Mouse (Mus musculus) thymus, postnatal 0 days (tissue): ENCODE measurements around the gene Prkn. TPM values are rescaled to one million over a fixed set of nuclear protein-coding genes. Genes with fewer than 3 reads are reported as not detected.
"Not testable (repeated sequence)": the region's sequence is repeated elsewhere in the genome, so short reads cannot be mapped to it uniquely, and the experiment has no call there.

Experiments used
- DNase-seq: peaks from one replicate; pipeline ENCODE4 v3.0.0-alpha.2; 2015; ENCODE audit warnings: low spot score
- polyA plus RNA-seq: library from polyadenylated mRNA; unstranded; fragments of >200 nt; fragmentation: Nextera tagmentation; extraction: Ambion mirVana; gene quantifications from 2 replicates; pipeline ENCODE4 v1.2.1, GENCODE M21; 2015

The Prkn gene
- polyA plus RNA-seq, 1 experiment from 2014 or later = 2.1 TPM

DNA sequence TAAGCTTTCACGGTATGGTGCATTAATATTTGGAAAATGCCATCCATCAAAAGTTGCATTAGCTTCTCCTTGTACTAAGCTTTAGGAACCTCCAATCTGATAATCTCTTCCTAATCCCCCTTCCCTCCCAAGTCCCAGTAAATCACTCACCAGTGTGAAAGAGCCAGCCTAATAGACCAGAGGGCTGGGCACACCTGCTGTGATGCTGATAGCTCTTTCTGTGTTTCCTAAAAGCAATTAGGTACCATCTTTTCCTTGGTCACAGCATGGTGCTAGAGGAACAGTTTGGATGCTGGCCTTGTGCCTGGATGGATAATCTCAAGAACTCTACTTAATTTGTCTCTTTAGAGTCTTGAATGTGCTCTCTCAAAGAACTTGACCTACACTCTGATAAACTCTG is 287.0 kb downstream of the Prkn start:
- no peak for DNase-seq

DNA sequence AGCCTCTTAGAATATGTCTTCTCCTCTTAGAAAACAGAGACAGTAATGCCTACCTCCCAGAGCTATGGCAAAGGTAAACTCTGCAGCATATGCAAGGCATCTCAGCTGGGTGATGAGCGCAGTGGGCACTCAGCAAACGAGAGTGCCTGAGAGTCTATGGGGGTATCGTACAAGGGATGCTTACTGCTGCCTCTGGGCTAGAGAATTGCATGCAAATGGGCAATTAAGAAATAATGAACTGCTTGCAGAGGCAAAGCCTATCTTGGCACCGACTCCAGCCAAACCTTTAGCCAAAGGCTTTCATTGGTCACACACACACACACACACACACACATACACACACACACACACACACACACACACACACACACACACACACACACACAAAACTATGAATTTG is 290.7 kb downstream of the Prkn start:
- no peak for DNase-seq

DNA sequence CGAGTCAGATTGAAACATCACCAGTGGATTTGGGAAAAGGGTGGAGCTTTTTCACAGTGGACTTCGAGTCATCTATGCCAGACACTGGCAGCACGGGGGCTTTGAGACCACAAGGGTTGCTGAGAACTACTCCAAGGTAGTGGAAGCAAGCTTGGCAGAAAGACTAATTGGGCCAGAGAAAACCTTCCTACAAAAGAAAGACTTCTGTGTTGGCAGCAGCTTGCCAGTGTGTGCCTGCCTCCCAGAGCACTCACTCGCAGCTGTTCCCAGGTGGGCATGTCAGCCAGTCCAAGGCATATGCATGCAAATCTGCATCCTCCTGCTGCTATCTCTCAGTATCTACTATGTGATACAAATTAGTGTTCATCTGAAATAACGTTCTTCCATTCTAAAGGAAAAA is 302.1 kb downstream of the Prkn start:
- no peak for DNase-seq

DNA sequence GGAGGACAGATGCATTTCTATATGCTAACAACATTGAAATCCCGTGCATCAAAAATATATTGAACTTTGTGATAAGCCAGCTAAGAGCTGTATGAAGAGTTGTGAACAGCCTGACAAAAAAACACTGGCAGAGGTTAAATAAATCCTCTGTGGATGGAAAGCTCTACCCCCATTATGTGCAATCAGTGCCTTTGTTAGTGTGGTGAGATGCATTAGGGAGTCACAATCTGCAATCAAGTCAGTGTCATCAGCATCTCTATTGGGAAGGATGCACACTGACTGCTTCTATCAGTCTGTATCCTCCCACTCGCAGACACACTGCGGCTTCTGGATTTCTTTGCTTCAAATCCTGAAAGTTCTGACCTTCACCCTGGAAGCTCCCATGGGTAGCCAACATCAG is 315.9 kb downstream of the Prkn start:
- DNase-seq = no peak

DNA sequence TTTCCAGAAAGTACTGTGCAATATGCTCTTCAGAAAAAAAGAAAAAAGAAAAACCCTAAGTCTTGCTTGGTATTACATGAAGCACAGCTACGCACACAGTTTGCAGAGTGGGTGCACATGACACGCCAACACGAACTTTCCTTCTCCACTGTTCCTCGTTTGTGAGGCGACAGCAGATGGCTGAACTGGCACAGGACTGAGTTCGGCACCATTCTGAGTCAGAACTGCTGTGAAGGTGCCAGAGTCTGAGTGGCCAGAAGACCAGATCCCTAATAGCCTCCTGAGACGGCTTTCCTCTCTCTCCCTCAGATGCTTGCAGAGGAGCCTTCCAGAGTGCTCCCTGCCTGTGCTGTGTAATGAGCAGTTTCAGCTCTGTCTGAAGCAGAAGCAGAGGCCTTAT is 317.4 kb downstream of the Prkn start:
- no peak for DNase-seq

DNA sequence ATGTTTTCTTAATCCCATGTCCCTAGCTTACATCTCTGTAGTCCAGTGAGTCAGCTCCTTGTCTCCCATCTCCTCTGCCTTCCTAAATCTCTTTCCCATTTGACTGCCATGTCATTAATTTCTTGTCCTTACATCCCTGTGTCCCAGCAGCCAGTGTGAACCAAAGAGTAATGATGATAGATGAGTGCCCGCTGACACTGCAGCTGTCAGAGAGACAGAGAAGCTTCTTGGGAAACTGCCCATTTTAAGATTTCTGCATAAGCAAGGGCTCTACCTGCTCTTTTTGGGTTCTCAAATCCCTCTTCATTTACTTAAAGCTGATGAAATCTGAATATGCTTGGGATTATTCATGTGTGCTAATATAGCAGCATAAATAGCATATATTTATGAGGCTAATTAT is 321.3 kb downstream of the Prkn start:
- DNase-seq = no peak

DNA sequence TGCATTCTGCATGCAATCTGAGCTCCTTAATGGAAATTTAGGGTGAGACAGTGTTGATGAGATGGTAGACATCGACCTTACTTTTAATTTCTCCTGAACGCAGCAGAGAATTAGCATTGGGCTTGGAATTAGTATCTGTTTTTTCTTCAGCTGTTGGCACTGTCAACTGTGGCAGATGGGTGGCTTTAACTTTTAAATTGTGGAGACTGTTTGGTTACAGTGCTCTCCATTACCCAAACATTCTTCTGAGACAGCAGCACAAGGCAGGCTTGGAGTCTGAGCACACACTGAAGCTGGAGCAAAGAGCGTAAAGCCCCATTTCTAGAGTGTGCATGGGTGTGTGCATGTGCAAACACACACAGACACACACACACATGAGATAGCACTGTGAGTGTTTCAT is 322.6 kb downstream of the Prkn start:
- no peak for DNase-seq

DNA sequence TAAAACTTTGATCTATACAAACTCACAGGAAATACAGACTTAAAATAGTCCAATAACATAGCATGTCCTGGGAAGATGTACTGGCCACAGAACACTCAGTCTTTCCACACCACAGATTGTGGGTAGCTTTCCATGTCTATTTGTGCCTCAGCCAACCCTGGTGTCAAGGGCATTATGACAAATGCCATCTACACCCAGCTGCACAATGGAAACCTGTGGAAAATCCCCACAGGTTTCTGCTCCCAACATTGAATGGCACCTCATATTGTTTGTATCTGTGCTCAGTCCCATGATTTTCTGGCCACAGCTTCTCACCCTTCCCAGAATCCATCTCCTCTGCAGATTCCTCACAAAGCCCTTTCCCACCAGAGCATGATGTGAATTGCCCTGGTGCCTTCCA is 347.2 kb downstream of the Prkn start:
- no peak for DNase-seq

DNA sequence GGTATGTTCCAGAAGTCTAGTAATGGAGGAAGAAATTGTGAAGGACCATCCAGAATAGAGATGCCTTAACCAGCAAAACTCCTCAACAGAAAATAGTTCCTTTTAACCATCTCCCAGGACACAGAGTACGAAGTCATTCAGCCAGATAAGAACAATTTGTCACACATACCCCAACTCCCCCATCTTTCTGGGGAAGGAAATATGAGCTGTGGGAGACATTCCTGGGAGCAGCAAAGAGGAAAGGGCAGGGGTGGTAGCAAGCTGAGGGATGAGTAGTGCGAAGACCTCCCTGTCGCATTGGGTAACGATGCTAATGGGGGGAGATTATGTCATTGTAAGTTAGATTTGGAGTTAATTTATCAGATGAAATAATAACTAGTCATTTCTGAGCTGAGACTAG is 348.3 kb downstream of the Prkn start:
- no peak for DNase-seq

DNA sequence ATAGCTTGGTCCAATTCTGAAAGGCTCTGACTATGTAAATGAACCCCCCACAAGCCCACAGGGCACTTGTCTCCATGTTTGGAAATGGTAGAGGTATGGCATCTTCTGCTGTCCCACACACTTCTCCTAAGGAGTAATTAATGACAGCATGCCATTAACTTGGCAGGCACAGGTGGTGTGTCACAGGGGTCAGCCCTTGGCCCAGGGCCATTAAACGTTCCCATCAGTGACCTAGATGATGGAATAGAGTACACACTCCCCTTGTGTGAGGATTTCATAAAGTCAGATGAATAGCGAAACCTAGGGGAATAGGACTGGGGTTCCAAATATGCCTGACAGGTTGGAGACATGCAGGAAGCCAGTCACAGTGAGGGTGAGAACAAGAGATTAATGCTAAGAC is 350.1 kb downstream of the Prkn start:
- DNase-seq = no peak

DNA sequence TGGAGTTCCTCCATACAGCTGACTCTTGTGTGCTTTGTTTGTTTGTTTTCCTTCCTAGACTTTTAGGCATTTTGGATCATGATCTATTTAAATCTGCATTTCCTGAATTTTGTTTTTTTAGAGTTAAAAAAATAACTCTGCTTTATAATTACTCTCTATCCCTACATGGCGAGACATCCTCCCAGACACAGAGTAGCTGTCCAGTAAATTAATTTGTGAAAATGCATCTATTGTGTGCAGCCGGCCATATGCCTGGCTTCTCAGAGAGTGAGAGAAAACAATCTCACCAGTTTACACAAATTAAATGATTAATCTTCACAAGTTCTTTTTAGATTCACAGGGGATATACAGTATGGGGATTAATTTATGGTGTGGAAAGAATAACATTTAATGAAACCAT is 357.9 kb downstream of the Prkn start:
- no peak for DNase-seq

DNA sequence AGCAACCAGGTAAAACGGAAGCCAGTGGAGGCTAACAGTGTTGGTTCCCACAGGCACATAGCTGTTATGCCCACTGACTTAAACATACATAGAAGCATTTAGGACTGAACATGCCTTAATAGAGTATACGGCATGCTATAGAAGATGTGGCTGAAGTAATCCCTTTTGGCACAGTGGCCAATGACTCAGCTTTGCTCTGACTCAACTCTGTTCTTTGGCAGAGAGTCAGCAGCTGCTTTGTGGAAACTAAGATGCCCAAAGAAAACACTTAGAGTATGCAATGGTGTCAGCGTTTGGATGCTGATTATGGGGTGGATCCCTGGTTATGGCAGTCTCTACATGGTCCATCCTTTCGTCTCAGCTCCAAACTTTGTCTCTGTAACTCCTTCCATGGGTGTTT is 368.9 kb downstream of the Prkn start:
- DNase-seq = not testable (repeated sequence)

DNA sequence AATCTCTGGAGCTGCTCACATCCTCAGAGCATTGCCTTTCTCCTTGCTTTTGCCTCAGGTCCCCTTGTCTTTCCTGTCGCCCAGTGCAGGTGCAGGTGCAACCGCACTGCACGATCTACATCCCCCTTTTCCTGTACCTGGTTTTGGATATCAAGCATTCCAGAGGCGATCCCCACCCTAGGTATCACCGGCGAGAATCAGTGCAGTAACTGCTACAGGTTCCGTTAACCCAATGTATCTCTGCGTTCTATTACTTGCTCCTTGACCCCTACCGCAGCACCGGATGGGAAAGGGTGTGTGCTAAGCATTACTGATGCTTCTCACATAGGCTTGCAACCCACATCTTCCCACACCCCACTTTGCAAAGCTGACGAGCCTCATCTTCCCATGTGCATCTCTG is 370.8 kb downstream of the Prkn start:
- DNase-seq = no peak

DNA sequence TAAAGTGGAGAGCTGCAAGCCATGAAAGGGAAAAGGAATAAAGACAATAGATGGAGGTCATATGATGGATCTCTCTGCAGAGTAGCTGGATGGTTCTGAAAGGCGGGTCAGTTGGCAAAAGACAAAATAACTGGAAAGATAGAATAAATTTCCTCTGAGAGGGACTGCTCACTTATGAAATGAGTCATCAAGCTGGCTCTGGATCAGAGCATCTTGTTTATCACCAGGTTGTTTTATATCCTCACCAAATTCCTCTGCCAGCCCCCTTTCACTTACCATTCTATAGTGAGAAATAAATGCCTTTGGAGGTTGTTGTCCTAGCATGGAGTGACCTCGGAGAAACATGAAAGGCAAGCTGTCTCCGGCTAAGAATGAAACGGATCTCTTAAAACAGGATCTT is 371.4 kb downstream of the Prkn start:
- no peak for DNase-seq

DNA sequence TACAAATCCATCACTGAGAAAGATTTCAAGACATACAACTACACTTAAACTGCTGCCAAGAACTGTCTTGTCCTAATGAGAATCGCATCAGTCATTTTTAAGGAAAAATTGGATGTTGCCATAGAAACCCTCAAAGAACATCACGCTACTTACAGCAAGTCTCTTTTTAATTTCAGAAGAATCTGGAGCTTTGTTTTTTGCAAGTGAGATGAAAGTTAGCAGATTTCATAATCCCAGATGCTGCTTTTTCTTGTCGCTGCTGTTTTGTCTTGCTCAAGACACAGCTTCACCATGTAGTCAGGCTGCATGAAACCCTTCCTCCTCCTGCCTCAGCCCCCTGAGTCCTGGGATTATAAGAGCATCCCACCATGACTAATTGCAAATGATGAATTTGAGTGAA is 373.5 kb downstream of the Prkn start:
- DNase-seq = no peak

DNA sequence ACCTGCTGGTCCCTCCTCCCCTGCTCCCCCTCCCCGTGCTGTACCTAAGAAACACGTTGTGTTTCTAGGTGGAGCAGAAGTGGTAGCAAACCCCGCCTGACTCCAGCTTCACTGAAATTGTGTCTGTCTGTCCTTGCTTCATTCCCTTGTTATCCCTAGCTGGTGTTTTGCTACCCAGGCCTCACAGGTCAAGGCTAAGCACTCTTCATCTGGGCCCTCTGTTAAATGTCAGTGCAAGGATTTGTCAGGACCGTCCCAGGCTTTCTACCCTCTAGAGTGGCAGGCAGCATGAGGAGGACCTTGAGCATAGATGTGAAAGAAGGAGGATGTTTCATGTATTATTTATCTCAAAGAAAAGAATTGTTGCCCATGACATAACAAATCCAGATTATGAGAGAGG is 388.8 kb downstream of the Prkn start:
- DNase-seq = no peak

DNA sequence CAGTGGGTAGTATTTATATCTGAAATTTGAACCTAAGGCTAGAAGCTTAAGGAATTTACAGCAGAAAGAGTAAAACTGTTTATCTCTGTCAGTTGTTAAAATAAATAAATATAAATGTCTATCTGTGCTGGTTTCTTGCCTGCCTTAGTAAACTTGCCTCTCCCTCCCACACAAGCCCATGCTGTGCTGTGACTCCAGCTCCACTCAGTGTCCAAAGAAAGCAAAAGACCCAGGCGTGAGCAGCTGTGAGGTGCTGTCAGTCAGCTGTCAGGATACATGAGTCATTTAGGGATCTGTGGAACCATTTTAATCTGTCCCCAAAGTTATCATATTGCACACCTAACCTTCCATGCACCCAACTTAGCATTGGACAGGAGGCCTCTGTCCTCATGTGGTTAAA is 389.2 kb downstream of the Prkn start:
- no peak for DNase-seq

DNA sequence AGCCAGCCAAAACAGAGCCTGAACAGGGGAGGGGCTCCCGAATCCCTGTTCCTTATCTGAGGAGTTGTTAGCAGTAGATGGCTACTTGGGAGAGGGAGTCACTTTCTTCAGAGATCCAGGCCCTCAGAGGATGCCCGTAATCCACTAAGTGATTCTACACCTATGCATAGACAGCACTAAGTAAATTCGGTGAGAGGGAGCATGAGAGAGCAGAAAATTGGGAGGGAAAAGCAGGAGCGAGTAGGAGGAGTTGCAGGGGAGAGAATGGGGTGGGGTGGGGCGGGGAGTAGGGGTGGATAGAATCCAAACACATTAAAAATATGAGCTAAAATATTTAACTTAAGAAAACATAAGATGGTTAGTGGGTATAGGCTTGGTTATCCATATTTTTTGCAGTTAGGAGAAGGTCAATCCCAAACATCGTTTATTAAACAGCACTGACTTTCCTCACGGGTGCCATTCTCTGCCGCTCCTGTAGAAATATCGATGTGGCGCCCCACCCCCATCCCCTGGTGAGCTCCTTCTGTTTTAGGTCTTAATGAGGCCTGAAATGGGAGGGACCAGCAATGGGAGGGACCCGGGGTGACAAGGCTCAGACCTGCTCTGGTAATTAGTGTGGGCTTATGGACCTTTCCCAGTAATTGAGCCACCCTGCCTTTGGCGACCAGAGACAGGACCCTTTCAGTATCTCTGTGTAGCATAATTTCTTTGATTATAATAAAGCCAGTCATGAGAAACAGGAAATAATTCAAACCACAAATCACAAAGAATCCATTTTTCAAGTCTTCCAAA is 390.6 kb downstream of the Prkn start:
- DNase-seq = no peak

DNA sequence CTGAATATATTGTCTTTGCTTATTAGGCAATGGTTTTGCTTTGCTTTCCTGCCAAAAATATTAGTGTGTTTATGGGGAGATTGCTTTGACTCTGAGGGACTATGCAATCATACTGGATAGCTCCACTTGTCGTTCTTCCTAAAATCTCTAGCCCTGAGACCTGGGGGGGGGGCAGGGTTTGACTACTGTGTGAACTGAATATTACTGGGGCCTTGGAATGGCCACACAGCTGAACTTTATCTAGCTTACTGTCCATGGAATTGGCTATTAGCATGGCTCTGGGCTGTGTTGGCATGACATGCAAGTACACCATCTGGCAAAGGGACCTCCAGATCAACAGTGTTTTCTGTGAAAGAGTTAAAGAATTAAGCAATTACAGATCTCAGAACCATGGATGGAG is 395.1 kb downstream of the Prkn start:
- DNase-seq = no peak

DNA sequence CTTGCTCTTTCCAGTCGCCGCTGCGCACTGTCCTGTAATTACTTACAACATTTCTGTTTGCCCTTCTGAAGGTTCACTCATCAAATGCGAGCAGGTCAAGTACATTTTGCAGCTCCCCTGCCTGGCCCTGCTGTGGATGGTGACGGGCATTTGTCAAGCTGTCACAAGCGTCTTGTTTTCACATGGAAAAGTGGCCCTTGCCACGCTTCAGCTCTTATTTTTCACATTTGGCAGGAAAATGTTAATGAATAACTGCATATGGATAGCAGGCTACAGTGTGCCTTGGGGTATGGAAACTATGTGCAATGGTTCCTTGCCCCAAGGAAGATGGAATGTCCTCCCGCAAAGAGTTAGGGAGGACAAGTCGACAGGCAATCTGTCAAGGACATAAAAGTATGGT is 404.9 kb downstream of the Prkn start:
- no peak for DNase-seq

DNA sequence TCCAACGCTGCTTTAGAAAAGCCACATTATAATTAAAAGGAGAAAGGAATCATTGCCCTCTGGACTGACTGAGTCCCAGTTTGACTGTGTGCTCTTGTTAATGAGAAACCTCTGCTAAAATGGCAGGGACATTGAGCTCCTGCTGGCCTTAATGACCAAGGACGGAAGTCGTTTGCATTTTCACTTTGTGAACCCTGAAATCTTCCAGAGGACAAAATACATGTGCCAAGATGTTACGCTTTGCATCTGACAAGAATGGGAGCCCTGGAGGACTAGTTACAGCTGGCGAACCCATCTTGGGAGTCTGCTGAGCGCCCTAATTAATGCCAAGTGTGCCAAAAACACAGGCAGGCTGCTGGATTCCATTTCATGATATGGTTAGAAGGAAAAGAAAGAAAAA is 409.0 kb downstream of the Prkn start:
- no peak for DNase-seq

DNA sequence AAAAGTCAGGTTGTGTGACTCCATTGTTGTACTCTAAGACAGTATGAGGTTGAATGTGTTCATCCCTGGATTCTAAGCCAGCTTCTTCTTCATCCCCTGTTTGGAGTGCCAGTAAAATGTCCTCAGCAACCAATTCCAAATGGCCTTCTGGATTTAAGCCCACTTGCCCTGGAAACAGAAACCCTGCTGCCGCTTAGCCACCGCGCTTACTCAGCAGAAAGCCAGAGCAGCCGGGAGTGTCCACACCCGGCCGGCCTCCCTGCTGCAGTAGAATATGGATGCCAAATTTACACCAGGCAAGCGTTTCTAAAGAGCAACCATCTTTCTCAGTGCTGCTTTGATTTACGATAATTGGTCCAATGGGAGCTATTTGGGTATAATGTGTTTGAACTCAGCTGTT is 420.5 kb downstream of the Prkn start:
- no peak for DNase-seq

DNA sequence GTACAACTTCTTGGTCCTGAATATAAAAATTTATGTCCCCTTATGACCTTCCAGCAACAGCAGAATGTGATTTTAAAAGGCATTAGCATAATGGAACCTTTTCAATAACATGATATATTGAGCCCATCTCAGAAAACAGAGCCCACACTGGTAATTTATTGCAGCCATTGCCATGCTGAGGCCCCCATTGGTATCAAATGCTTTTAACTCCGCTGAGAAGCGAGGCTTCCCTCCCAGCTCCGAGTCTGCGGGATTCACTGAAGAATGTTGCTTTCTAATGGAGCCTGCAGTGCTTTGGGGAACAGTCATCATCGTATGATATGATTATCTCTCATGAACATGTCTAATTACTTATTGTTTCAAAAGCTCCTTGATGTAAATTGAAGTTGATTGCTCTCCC is 421.5 kb downstream of the Prkn start:
- DNase-seq = no peak

DNA sequence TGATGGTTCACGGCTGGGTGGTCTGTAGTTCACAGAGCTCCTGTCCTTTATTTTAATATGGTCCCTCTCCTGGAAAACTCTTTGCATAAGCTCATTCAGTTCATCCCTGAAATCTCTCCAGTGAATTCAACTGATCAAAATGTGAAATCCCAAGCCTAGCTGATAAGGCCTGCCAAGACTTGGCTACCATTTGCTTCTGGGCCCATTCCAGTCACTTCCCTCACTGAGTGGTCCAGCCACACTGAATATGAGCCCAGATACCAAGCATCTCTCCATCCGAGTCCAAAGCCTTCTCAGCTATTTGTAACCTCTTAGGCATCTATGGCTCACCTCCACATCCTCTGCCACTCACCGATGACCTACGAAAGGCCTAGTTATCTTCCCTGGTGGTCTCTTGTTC is 427.8 kb downstream of the Prkn start:
- no peak for DNase-seq
